Mouse (Mus musculus): Measurements from ENCODE around the gene Lrfn1.

- TF ChIP-seq GATA1 (IDR thresholded peaks at IDR 0.05; ENCODE audit: low read length) = no peak
- TF ChIP-seq TAL1 (IDR thresholded peaks at IDR 0.05; ENCODE audit: low read length) = no peak
Measured at GRCm38 (mm10) chr7:28419416-28419815, 32.4 kb upstream of the Lrfn1 start.
